14 mouse cellular contexts compared by ENCODE assay signal in the genomic region with DNA sequence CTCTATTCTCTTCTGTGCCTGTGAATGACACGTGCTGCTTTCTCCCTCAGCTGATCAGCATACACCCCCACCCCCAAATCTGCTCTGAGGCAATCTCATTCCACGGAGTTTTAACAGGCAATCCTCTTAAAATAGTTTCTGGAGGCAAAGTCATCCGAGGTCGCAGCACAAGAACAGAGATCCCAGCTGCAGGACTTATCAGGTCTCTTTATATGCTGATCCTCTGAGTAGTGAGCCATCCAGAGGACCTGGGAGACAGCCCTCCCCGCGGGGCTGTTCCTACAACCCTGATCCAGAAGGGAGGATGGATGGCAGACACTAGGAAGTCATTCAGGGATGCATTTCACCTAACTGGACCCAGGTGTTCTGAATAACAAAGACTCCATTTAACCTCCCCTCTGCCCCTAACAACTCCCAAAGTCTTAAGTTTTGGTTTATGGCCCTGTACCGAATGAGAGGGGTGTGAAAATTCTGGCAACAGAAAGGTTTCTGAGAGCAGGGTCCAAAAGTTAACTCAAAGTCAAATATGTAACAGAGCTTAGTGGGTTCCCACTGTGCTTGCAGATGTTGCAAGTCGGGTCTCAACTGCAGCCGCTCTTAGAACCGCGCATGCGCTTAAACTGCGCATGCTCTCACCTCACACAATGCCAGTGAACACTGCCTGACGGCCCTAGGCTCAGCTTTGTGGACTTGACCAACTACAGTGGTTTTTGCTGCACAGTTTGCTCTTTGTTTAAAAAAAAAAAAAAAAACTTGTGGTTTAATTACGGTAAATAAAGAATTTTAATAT. TPM values are rescaled to one million over a fixed set of nuclear protein-coding genes. Genes with fewer than 3 reads are reported as not detected.
A peak's percentile ranks its signal among the peaks of the same experiment; 100 is the strongest.
DNase-seq lines count a peak whose midpoint lies in the region; ATAC-seq and TF ChIP-seq lines count a peak whose summit lies in the region.
"Had no signal": no experiment of that assay in that cellular context is flagged by ENCODE, and none has a peak within 500 bp of the region (broad histone marks: within the 10 kb centered on the region; RNA-seq: fewer than 3 reads in every experiment).

No protein-coding gene starts in this region.

- peaks cover 27% of the 10 kb centered on the region for H3K4me1 ChIP-seq in hindbrain, embryonic 13.5 days (replicated peaks)
- peaks cover 13% of the 10 kb centered on the region for H3K4me1 ChIP-seq in hindbrain, embryonic 16.5 days (ENCODE audit: control insufficient read depth, insufficient read depth, low read depth, low read length)
- H3K4me1 ChIP-seq in ES-E14 (ENCODE audit: control insufficient read depth in 2 of 2, insufficient read depth in 2 of 2, low read length in 2 of 2, poor library complexity in 1 of 2), result peaks cover 10 to 24% of the 10 kb centered on the region in 2 experiments; a peak in 3 of 4 replicates
- peaks cover 38% of the 10 kb centered on the region for H3K4me1 ChIP-seq in embryonic facial prominence, embryonic 13.5 days
- H3K4me1 ChIP-seq in hindbrain, postnatal 0 days (ENCODE audit: insufficient read depth, low read length), result 0 out of 2 replicates have a peak, but pooled peaks cover 4% of the 10 kb centered on the region

- in situ Hi-C loops in ES-E14 (cut with MboI; ENCODE audit: low sequenced_read_pairs in 2 of 2, unreplicated experiment in 2 of 2), result no loop called here

- ATAC-seq in hindbrain, embryonic 13.5 days (ENCODE audit: low FRiP score), result no peak
- ATAC-seq in hindbrain, embryonic 16.5 days, result no peak
- no peak for ATAC-seq in embryonic facial prominence, embryonic 13.5 days (ENCODE audit: insufficient number of reproducible peaks, insufficient read depth, low FRiP score, low TSS enrichment, low read depth)
- no peak for ATAC-seq in hindbrain, postnatal 0 days
- ATAC-seq: intestine, postnatal 0 days had no signal

- H3K9ac ChIP-seq in hindbrain, embryonic 13.5 days, result 0 out of 2 replicates have a peak overlapping the region, but pooled peaks have one; percentile 25
- H3K9ac ChIP-seq in hindbrain, embryonic 16.5 days (ENCODE audit: low read depth, low read length), result no peak overlapping the region
- no peak overlapping the region; the same call in 1 of the 2 replicates for H3K9ac ChIP-seq in ES-E14 (ENCODE audit: insufficient read depth, low read depth, low read length, poor library complexity, severe bottlenecking)
- no peak overlapping the region for H3K9ac ChIP-seq in embryonic facial prominence, embryonic 13.5 days
- H3K9ac ChIP-seq in hindbrain, postnatal 0 days (replicated peaks; ENCODE audit: low read length), result no peak overlapping the region

- TF ChIP-seq CTCF in hindbrain, postnatal 0 days (IDR thresholded peaks at IDR 0.05; ENCODE audit: low read depth), result no peak

- no peak overlapping the region for H3K4me2 ChIP-seq in hindbrain, embryonic 13.5 days
- no peak overlapping the region for H3K4me2 ChIP-seq in hindbrain, embryonic 16.5 days (ENCODE audit: low read length)
- 0 out of 2 replicates have a peak overlapping the region, but pooled peaks have one; percentile 5 for H3K4me2 ChIP-seq in embryonic facial prominence, embryonic 13.5 days
- H3K4me2 ChIP-seq in hindbrain, postnatal 0 days (ENCODE audit: low read depth, low read length), result no peak overlapping the region

- WGBS in hindbrain, embryonic 13.5 days, result 41% methylated on average over 15 of the region's 15 CpGs
- 32% methylated on average over 15 of the region's 15 CpGs for WGBS in hindbrain, embryonic 16.5 days
- 34% methylated on average over 15 of the region's 15 CpGs for WGBS in embryonic facial prominence, embryonic 13.5 days
- WGBS in hindbrain, postnatal 0 days, result 42% methylated on average over 15 of the region's 15 CpGs

- peak; percentile 77 for DNase-seq in ES-E14 (ENCODE audit: low read depth, low spot score)
- DNase-seq in hindbrain, postnatal 0 days (ENCODE audit: low spot score), result peak; percentile 56
- no peak for DNase-seq in gastrocnemius, adult 8-10 months (ENCODE audit: low spot score in 2 of 2)
- DNase-seq in ovary, adult 18-20 months (ENCODE audit: low spot score), result no peak
- DNase-seq in layer of hippocampus, adult 9-11 months, result no peak
- DNase-seq: cerebellum, adult 9-11 months; gastrocnemius, postnatal 10 days; lung, postnatal 14 days; thymus, postnatal 25 days had no signal

- no peaks in the 10 kb centered on the region for H3K36me3 ChIP-seq in hindbrain, embryonic 13.5 days
- no peaks in the 10 kb centered on the region for H3K36me3 ChIP-seq in hindbrain, embryonic 16.5 days (ENCODE audit: control insufficient read depth, insufficient read depth, low read length)
- no peaks in the 10 kb centered on the region for H3K36me3 ChIP-seq in ES-E14 (ENCODE audit: control insufficient read depth, insufficient read depth, low read length, poor library complexity, severe bottlenecking)
- no peaks in the 10 kb centered on the region for H3K36me3 ChIP-seq in embryonic facial prominence, embryonic 13.5 days
- H3K36me3 ChIP-seq in hindbrain, postnatal 0 days (ENCODE audit: insufficient read depth, low read length), result no peaks in the 10 kb centered on the region

- H3K4me3 ChIP-seq in hindbrain, embryonic 13.5 days, result no peak overlapping the region
- no peak overlapping the region for H3K4me3 ChIP-seq in hindbrain, embryonic 16.5 days (ENCODE audit: low read length)
- peak overlapping the region in 1 of 2 experiments; percentile 33; a peak in 2 of 4 replicates for H3K4me3 ChIP-seq in ES-E14 (ENCODE audit: insufficient read depth in 1 of 2, low read depth in 1 of 2, low read length in 2 of 2, poor library complexity in 1 of 2, severe bottlenecking in 1 of 2)
- no peak overlapping the region for H3K4me3 ChIP-seq in embryonic facial prominence, embryonic 13.5 days
- H3K4me3 ChIP-seq in hindbrain, postnatal 0 days (ENCODE audit: low read length), result no peak overlapping the region
- H3K4me3 ChIP-seq: erythroblast, embryonic 14.5 days had no signal

- H3K9me3 ChIP-seq in hindbrain, embryonic 13.5 days, result no peaks in the 10 kb centered on the region
- H3K9me3 ChIP-seq in hindbrain, embryonic 16.5 days (ENCODE audit: control insufficient read depth, low read length), result no peaks in the 10 kb centered on the region
- H3K9me3 ChIP-seq in ES-E14 (ENCODE audit: control insufficient read depth, insufficient read depth, low read depth, low read length), result no peaks in the 10 kb centered on the region
- H3K9me3 ChIP-seq in embryonic facial prominence, embryonic 13.5 days, result no peaks in the 10 kb centered on the region
- H3K9me3 ChIP-seq in hindbrain, postnatal 0 days (ENCODE audit: low read length), result no peaks in the 10 kb centered on the region

- peaks cover 26% of the 10 kb centered on the region for H3K27me3 ChIP-seq in hindbrain, embryonic 13.5 days
- no peaks in the 10 kb centered on the region for H3K27me3 ChIP-seq in hindbrain, embryonic 16.5 days (replicated peaks; ENCODE audit: control insufficient read depth, insufficient read depth, low read length)
- peaks cover 27% of the 10 kb centered on the region for H3K27me3 ChIP-seq in embryonic facial prominence, embryonic 13.5 days
- no peaks in the 10 kb centered on the region for H3K27me3 ChIP-seq in hindbrain, postnatal 0 days (ENCODE audit: insufficient read depth, low read length)

- no peak overlapping the region for H3K27ac ChIP-seq in hindbrain, embryonic 13.5 days
- no peak overlapping the region for H3K27ac ChIP-seq in hindbrain, embryonic 16.5 days (ENCODE audit: low read depth, low read length)
- peak overlapping the region; percentile 35; the same call in 1 of the 2 replicates for H3K27ac ChIP-seq in ES-E14 (ENCODE audit: insufficient read depth, low read depth, low read length, poor library complexity, severe bottlenecking)
- no peak overlapping the region for H3K27ac ChIP-seq in embryonic facial prominence, embryonic 13.5 days
- no peak overlapping the region for H3K27ac ChIP-seq in hindbrain, postnatal 0 days

TF ChIP-seq in ES-E14, 5 proteins besides CTCF, POLR2A, EP300 and RAD21:
- TF ChIP-seq ZC3H11A (IDR thresholded peaks at IDR 0.05; ENCODE audit: borderline replicate concordance, low read depth, low read length) (no peak), ZNF384 (IDR thresholded peaks at IDR 0.05; ENCODE audit: low read depth, low read length) (0 out of 2 replicates have a peak, but pooled peaks have one; percentile 12)

RNA-seq across cellular contexts. Expression of a gene that starts 26.0 kb away (rescaled TPM):
- 5.8 and 6.4 TPM in 2 replicates for polyA plus RNA-seq in hindbrain, embryonic 13.5 days (2015; fragmentation: Nextera tagmentation; extraction: Ambion mirVana)
- 4.7 and 4.9 TPM in 2 replicates for polyA plus RNA-seq in hindbrain, embryonic 16.5 days (2015; fragmentation: Nextera tagmentation; extraction: Ambion mirVana)
- 1.2 and 2.2 TPM in 2 replicates for total RNA-seq in ES-E14 (2012; rRNA removed)
- polyA plus RNA-seq in embryonic facial prominence, embryonic 13.5 days (2015; fragmentation: Nextera tagmentation; extraction: Ambion mirVana), result 1.2 and 1.3 TPM in 2 replicates
- 11.7 and 15.1 TPM in 2 replicates for total RNA-seq in hindbrain, postnatal 0 days (2014; rRNA removed)
- polyA plus RNA-seq in hindbrain, postnatal 0 days (2015; fragmentation: Nextera tagmentation; extraction: Ambion mirVana), result 2.8 and 2.9 TPM in 2 replicates
- total RNA-seq in gastrocnemius, adult 8-10 months (2022), result under 1 TPM; 0.07 to 0.34 (median 0.30) TPM

Comparison
In these comparisons a context has a peak if more than half of its experiments do, and no peak if none do; other contexts are left out.
1. DNase-seq: peak in ES-E14 (single experiment) and hindbrain, postnatal 0 days (single experiment); none in gastrocnemius, adult 8-10 months (0 of 2), ovary, adult 18-20 months (single experiment) and layer of hippocampus, adult 9-11 months (single experiment).